Mouse (Mus musculus) bone marrow macrophage, adult 2 months (primary cell): ENCODE data around the gene Taar8c.
"Not testable (repeated sequence)": the region's sequence is repeated elsewhere in the genome, so short reads cannot be mapped to it uniquely, and the experiment has no call there.

Source experiments
- CTCF ChIP-seq: IDR thresholded peaks from 2 replicates; pipeline ENCODE4 v1.5.1; 2012; ENCODE audit warnings: low read depth, mild to moderate bottlenecking, low read length, moderate library complexity
- POLR2A ChIP-seq: IDR thresholded peaks from 2 replicates; pipeline ENCODE4 v1.6.1; 2012; ENCODE audit warnings: mild to moderate bottlenecking, low read depth, low read length, borderline replicate concordance

GRCm38 (mm10) chr10:24103299-24103698 lies 1.6 kb upstream of the Taar8c start:
- not testable (repeated sequence) for TF ChIP-seq CTCF, POLR2A
